Comparison of ENCODE assay signal across 18 mouse cellular contexts in the genomic region with DNA sequence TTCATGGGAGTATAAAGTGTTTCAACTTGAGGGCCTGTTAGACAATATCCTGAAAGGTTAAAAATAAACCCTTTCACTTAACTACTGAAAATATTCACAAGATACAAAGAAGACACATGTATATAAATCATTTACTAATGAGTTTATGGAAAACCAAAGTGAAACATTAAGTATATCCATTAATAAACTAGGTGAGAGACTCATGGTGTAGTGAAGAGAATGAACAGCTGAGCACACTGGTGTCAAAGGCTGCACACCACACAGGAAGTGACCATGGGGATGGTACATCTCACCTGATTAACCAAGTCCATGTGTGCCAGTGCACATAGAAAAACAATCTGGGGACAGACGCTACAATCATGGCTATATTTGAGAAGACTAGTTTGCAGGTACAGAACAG. TPM values are rescaled to one million over a fixed set of nuclear protein-coding genes. Genes with fewer than 3 reads are reported as not detected.
DNase-seq lines count a peak whose midpoint lies in the region; ATAC-seq and TF ChIP-seq lines count a peak whose summit lies in the region.
"Had no signal": no experiment of that assay in that cellular context is flagged by ENCODE, and none has a peak within 500 bp of the region (broad histone marks: within the 10 kb centered on the region; RNA-seq: fewer than 3 reads in every experiment).

No protein-coding gene starts in this region.

- H3K4me1 ChIP-seq in heart, embryonic 10.5 days, result no peaks in the 10 kb centered on the region
- peaks cover 13% of the 10 kb centered on the region for H3K4me1 ChIP-seq in kidney, adult 2 months (ENCODE audit: control insufficient read depth, insufficient read depth, low read length)
- H3K4me1 ChIP-seq in kidney, embryonic 15.5 days, result peaks cover 22% of the 10 kb centered on the region
- H3K4me1 ChIP-seq: embryonic facial prominence, embryonic 12.5 days; forebrain, embryonic 15.5 days; heart, embryonic 12.5 days had no signal

- peaks cover 73% of the 10 kb centered on the region for H3K36me3 ChIP-seq in heart, embryonic 10.5 days
- H3K36me3 ChIP-seq in kidney, adult 2 months (ENCODE audit: control insufficient read depth, insufficient read depth, low read length), result peaks cover 9% of the 10 kb centered on the region
- H3K36me3 ChIP-seq in kidney, embryonic 15.5 days, result peaks cover 87% of the 10 kb centered on the region

- TF ChIP-seq POLR2A in kidney, adult 2 months (IDR thresholded peaks at IDR 0.05; ENCODE audit: low read depth, low read length), result no peak

- H3K9ac ChIP-seq in kidney, embryonic 15.5 days, result no peak overlapping the region
- H3K9ac ChIP-seq: embryonic facial prominence, embryonic 12.5 days; forebrain, embryonic 15.5 days; heart, embryonic 12.5 days had no signal

- no peaks in the 10 kb centered on the region for H3K27me3 ChIP-seq in heart, embryonic 10.5 days (ENCODE audit: insufficient read depth, poor library complexity, severe bottlenecking)
- H3K27me3 ChIP-seq in kidney, adult 2 months (replicated peaks; ENCODE audit: control insufficient read depth, insufficient read depth, low read length), result no peaks in the 10 kb centered on the region
- no peaks in the 10 kb centered on the region for H3K27me3 ChIP-seq in kidney, embryonic 15.5 days
- H3K27me3 ChIP-seq: embryonic facial prominence, embryonic 12.5 days; forebrain, embryonic 15.5 days; heart, embryonic 12.5 days had no signal

- WGBS in heart, embryonic 10.5 days, result 94% methylated on average over 1 of the region's 1 CpGs
- 51% methylated on average over 1 of the region's 1 CpGs for WGBS in kidney, adult 2 months
- WGBS in kidney, embryonic 15.5 days, result 80% methylated on average over 1 of the region's 1 CpGs

- peak; percentile 56; the same call in 1 of the 2 replicates for ATAC-seq in kidney, embryonic 15.5 days (replicated peaks; ENCODE audit: low FRiP score)
- no peak for ATAC-seq in inflammation-experienced regulatory T-cells, adult 6 months
- ATAC-seq: activated CD4-positive, CD25-positive, alpha-beta regulatory T cell, adult 4 months; forebrain, embryonic 15.5 days had no signal

- TF ChIP-seq CTCF in kidney, adult 2 months (conservative IDR thresholded peaks at IDR 0.05; ENCODE audit: insufficient read depth, insufficient read length, low read depth, low read length), result no peak

- no peak overlapping the region for H3K4me2 ChIP-seq in kidney, embryonic 15.5 days
- H3K4me2 ChIP-seq: embryonic facial prominence, embryonic 12.5 days; forebrain, embryonic 15.5 days; heart, embryonic 12.5 days had no signal

- DNase-seq in heart, embryonic 10.5 days (ENCODE audit: low spot score), result peak; percentile 50
- no peak for DNase-seq in heart, adult 18-20 months
- DNase-seq in kidney, adult 2 months, result peak; percentile 73
- DNase-seq in kidney, postnatal 25 days, result peak; percentile 31 to 71
- no peak for DNase-seq in right cerebral cortex, postnatal 10 days (ENCODE audit: low spot score in 2 of 2)
- DNase-seq: adrenal gland, postnatal 14 days; cerebellum, adult 11-12 months; cerebellum, adult 9-10 months; cerebellum, postnatal 25 days; gastrocnemius, postnatal 36 days; heart, adult 2 months; heart, postnatal 36 days had no signal

- no peak overlapping the region for H3K4me3 ChIP-seq in heart, embryonic 10.5 days
- no peak overlapping the region for H3K4me3 ChIP-seq in kidney, adult 2 months (ENCODE audit: insufficient read depth, low read depth, low read length)
- no peak overlapping the region for H3K4me3 ChIP-seq in kidney, embryonic 15.5 days (replicated peaks)
- H3K4me3 ChIP-seq: embryonic facial prominence, embryonic 12.5 days; forebrain, embryonic 15.5 days; heart, adult 2 months; heart, embryonic 12.5 days had no signal

- H3K27ac ChIP-seq in heart, embryonic 10.5 days, result no peak overlapping the region
- peak overlapping the region; percentile 73 for H3K27ac ChIP-seq in kidney, adult 2 months (ENCODE audit: insufficient read depth, low read depth, low read length)
- peak overlapping the region; percentile 45 for H3K27ac ChIP-seq in kidney, embryonic 15.5 days
- H3K27ac ChIP-seq: embryonic facial prominence, embryonic 12.5 days; forebrain, embryonic 15.5 days; heart, adult 2 months had no signal

- no peaks in the 10 kb centered on the region for H3K9me3 ChIP-seq in heart, embryonic 10.5 days
- no peaks in the 10 kb centered on the region for H3K9me3 ChIP-seq in kidney, embryonic 15.5 days (replicated peaks)
- H3K9me3 ChIP-seq: embryonic facial prominence, embryonic 12.5 days; forebrain, embryonic 15.5 days; heart, embryonic 12.5 days had no signal

RNA-seq across cellular contexts. Expression of a gene that starts 45.3 kb away (rescaled TPM):
- polyA plus RNA-seq in heart, embryonic 10.5 days (2016; fragmentation: Nextera tagmentation; extraction: Ambion mirVana), result 16.6 and 18.9 TPM in 2 replicates
- total RNA-seq in heart, adult 18-20 months (2021), result 10 to 100 TPM; 13.4 to 14.9 TPM
- 7.8 and 10.0 TPM in 2 replicates for polyA plus RNA-seq in kidney, adult 2 months (2012; rRNA removed)
- polyA plus RNA-seq in kidney, embryonic 15.5 days (2015; fragmentation: Nextera tagmentation; extraction: Ambion mirVana), result 21.2 and 21.6 TPM in 2 replicates
- polyA plus RNA-seq in inflammation-experienced regulatory T-cells, adult 6 months (2017; shearing (Covaris generic)), result 10 to 100 TPM in 1 of 3 experiments, 1 to 10 TPM in 2; 8.5 to 10.1 (median 8.6) TPM

Comparison
In these comparisons a context has a peak if more than half of its experiments do, and no peak if none do; other contexts are left out.
1. DNase-seq: peak in heart, embryonic 10.5 days (single experiment), kidney, adult 2 months (single experiment) and kidney, postnatal 25 days (2 of 2); none in heart, adult 18-20 months (0 of 2) and right cerebral cortex, postnatal 10 days (0 of 2).